Mouse (Mus musculus): ENCODE data around the gene Fcer2a. TPM values are rescaled to one million over a fixed set of nuclear protein-coding genes. Genes with fewer than 3 reads are reported as not detected.
A peak's percentile ranks its signal among the peaks of the same experiment; 100 is the strongest.

Fcer2a gene
- polyA plus RNA-seq, 1 experiment from 2014 or later, result 0.05 TPM

DNA sequence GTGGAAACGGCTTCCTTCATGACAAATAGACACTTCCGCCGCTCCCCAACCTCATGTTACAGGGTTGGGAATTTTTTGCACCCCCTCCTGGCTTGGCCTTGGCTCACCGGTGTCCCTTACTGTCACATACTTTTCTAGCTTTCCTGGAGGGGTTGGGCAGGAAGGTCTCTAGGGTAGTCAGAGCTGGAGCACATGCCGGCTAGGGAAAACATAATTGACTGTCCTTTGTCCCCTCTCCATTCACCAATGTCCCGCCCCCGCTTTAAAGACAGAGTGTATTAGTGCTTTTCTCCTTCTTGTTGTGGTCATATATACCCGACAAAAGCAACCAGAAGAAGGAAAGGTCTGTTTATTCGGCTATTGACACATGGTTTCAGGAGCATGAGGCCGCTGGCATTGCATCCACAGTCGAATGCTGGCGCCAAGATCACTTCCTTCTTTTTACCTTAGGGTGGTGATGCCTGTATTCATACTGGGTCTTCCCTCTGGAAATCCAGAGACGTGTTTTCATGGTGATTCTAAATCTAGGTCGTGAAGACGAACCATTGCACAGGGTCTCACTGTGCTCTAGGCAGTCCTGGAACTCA is 16.9 kb downstream of the Fcer2a start:
- WGBS (ENCODE audit: insufficient replicate concordance), result 1% methylated on average over 15 of the region's 15 CpGs
- Histone ChIP-seq H3K27me3 (no peaks in the 10 kb centered on the region), H3K4me1 (replicated peaks) (peaks cover 32% of the 10 kb centered on the region), H3K36me3 (replicated peaks) (peaks cover 21% of the 10 kb centered on the region), H3K9ac (peak overlapping the region; percentile 93), H3K4me2 (peak overlapping the region; percentile 82), H3K27ac (replicated peaks) (peak overlapping the region; percentile 86), H3K4me3 (replicated peaks) (peak overlapping the region; percentile 85), H3K9me3 (replicated peaks) (no peaks in the 10 kb centered on the region)
- ATAC-seq (ENCODE audit: insufficient read depth), result peak; percentile 20

DNA sequence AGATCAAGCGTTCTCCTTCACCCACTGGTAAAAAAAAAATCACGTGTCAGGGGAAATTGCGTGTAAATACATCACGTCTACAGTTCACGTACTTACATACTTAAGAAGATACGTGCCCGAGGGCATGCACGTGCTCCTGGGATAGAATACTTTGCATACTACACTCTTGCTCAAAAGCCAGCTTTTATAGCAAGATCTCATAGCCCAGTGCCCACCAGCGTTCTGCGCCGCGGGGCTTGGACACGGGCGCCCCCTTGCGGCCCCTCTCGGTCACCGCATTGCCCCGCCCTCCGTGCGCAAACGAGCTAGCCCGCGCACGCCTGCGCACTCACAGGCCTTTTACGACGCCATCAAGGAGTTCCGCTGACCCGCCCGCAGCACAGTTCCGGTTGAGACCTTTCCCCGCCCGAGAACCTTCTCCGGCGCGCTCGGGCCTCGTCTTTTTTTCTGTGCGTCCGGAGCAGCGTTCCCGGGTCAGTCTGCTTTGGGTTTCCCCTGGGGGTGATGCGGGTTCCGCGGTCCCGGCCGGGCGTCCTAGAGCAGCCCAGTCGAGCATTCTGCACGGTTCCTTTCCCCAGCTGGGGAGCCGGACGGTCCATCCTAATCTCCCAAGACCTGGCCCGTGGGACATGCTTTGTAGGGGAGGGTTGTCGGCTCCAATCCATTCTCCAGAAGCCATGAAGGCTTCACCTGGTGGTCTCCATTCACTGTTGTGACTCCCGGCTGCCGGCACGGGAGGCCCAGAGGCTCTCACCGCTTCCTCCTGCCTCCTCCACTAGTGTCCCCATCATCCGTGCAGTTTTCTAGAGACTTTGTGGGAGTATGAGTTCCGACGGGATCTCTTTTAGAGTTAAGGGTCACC is 17.6 kb downstream of the Fcer2a start, which contains the start of gene Trappc5:
TSS of gene Trappc5 (plus strand) at position 169 of the 862 bp plus-strand sequence.
- peaks cover 35% of the 10 kb centered on the region for H3K4me1 ChIP-seq (replicated peaks)
- ATAC-seq (ENCODE audit: insufficient read depth), result peak; percentile 92
- H3K9ac ChIP-seq, result peak within 1 kb of the TSS; percentile 93
- WGBS (ENCODE audit: insufficient replicate concordance), result 1% methylated on average over 61 of the region's 61 CpGs
- no peaks in the 10 kb centered on the region for H3K9me3 ChIP-seq (replicated peaks)
- H3K4me2 ChIP-seq, result peak within 1 kb of the TSS; percentile 82
- H3K27me3 ChIP-seq, result no peaks in the 10 kb centered on the region
- H3K36me3 ChIP-seq (replicated peaks), result peaks cover 21% of the 10 kb centered on the region
- H3K27ac ChIP-seq (replicated peaks), result peak within 1 kb of the TSS; percentile 86
- peak within 1 kb of the TSS; percentile 85 for H3K4me3 ChIP-seq (replicated peaks)

DNA sequence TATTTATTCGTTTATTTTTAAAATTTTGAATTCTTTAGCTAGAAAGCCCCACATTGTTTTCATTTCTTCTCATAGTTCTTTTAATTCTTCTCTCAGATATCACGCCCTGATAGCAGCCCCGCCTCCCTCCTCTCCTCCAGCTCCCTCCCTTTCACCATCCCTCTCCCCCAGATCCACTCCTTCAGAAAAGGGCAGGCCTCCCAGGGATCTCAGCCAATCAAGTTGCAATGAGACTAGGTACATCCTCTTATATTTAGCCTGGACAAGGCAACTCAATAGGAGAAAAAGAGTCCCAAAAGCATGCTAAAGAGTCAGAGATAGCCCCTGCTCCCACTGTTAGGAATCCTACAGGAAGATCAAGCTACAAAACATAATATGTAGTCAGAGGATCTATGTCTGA is 19.3 kb downstream of the Fcer2a start:
- WGBS (ENCODE audit: insufficient replicate concordance), result 46% methylated on average over 3 of the region's 3 CpGs
- ATAC-seq (ENCODE audit: insufficient read depth), result no peak

DNA sequence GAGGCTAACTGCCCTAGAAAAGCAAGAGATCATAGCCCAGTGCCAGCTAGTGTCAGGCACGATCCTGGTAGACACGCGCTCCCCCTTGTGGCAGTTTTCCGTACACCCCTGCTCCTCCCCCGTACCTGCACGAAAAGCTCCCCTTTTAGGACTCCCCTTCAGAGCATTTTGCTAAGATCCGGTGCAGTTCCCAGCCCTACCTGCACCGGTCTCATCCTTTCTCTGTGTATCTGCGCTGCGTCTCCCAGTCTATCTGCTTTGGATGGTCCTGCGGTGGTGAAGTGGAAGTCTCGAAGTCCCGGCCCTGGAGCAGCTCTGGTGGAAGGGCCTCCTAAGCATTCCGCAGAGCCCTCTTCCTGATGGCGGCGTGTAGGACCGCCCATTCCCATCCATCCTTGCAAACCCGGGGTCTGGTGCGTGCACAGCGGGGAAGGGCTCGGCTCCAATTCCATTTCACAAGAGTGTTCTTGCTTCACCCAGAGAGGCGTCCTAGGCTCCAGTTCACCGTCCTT is 21.9 kb downstream of the Fcer2a start, which contains the start of gene Fcor:
TSS of gene Fcor (minus strand) at position 383 of the 512 bp plus-strand sequence.
- H3K27ac ChIP-seq (replicated peaks), result no peak within 1 kb of the TSS
- H3K4me1 ChIP-seq (replicated peaks), result peaks cover 17% of the 10 kb centered on the region
- WGBS (ENCODE audit: insufficient replicate concordance), result under 1% methylated on average over 23 of the region's 23 CpGs
- peak within 1 kb of the TSS; percentile 63; the same call in 1 of the 2 replicates for H3K9ac ChIP-seq
- no peaks in the 10 kb centered on the region for H3K9me3 ChIP-seq (replicated peaks)
- H3K27me3 ChIP-seq, result no peaks in the 10 kb centered on the region
- no peaks in the 10 kb centered on the region for H3K36me3 ChIP-seq (replicated peaks)
- ATAC-seq (ENCODE audit: insufficient read depth), result peak; percentile 53
- H3K4me3 ChIP-seq (replicated peaks), result peak within 1 kb of the TSS; percentile 57
- H3K4me2 ChIP-seq, result peak within 1 kb of the TSS; percentile 73

More for the DNA sequence above, 19.3 kb downstream of the Fcer2a start:
- no peak overlapping the region for H3K4me3 ChIP-seq (replicated peaks)
- peaks cover 10% of the 10 kb centered on the region for H3K36me3 ChIP-seq (replicated peaks)
- H3K27ac ChIP-seq (replicated peaks), result no peak overlapping the region
- H3K27me3 ChIP-seq, result no peaks in the 10 kb centered on the region
- no peak overlapping the region for H3K9ac ChIP-seq
- no peak overlapping the region for H3K4me2 ChIP-seq
- no peaks in the 10 kb centered on the region for H3K9me3 ChIP-seq (replicated peaks)
- peaks cover 35% of the 10 kb centered on the region for H3K4me1 ChIP-seq (replicated peaks)

DNA sequence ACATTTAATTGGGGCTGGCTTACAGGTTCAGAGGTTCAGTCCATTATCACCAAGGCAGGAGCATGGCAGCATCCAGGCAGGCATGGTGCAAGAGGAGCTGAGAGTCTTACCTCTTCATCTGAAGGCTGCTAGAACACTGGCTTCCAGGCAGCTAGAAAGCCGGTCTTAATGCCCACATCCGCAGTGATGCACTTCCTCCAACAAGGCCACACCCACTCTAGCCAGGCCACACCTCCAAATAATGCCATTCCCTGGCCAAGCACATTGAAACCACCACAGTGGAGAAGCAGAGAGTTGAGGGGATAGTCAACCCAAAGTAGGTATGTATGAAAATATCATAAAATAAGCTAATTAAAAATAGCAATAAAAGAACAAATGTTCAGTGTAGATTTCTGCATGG is 23.6 kb downstream of the Fcer2a start:
- 35% methylated on average over 2 of the region's 2 CpGs for WGBS (ENCODE audit: insufficient replicate concordance)
- peaks cover 10% of the 10 kb centered on the region for H3K4me1 ChIP-seq (replicated peaks)
- no peak overlapping the region for H3K27ac ChIP-seq (replicated peaks)
- H3K27me3 ChIP-seq, result no peaks in the 10 kb centered on the region
- H3K9ac ChIP-seq, result no peak overlapping the region
- H3K4me3 ChIP-seq (replicated peaks), result no peak overlapping the region
- H3K4me2 ChIP-seq, result no peak overlapping the region; the same call in 1 of the 2 replicates
- H3K36me3 ChIP-seq (replicated peaks), result no peaks in the 10 kb centered on the region
- no peak for ATAC-seq (ENCODE audit: insufficient read depth)
- H3K9me3 ChIP-seq (replicated peaks), result no peaks in the 10 kb centered on the region

DNA sequence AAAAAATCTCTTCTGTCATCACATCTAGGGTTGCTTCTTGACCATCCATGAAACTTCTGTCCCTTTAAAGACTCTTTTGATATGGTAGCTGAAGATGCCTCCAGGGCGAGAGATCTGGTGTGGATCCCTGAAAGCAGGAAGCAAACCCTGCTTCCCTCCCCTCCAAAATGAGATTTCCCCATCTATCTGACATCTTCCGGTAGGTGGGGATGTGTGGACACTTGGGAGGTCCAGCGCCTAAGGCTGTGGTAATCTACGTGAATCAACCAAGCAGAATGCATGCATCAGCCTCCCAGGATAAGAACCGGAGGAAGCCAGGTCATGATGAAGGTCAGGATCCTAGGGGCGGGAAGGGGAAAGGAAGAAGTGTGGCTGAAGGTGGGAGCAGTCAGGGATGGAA is 28.5 kb downstream of the Fcer2a start, which contains the start of gene Mcemp1:
TSS of gene Mcemp1 (plus strand) at position 248 of the 400 bp plus-strand sequence.
- Histone ChIP-seq H3K36me3 (replicated peaks) (no peaks in the 10 kb centered on the region), H3K9me3 (replicated peaks) (no peaks in the 10 kb centered on the region), H3K27me3 (no peaks in the 10 kb centered on the region), H3K4me2 (no peak within 1 kb of the TSS), H3K4me1 (replicated peaks) (no peaks in the 10 kb centered on the region), H3K27ac (replicated peaks) (peak within 1 kb of the TSS; percentile 55), H3K9ac (no peak within 1 kb of the TSS), H3K4me3 (replicated peaks) (peak within 1 kb of the TSS; percentile 25; the same call in 1 of the 2 replicates)
- WGBS (ENCODE audit: insufficient replicate concordance), result 55% methylated on average over 6 of the region's 6 CpGs
- ATAC-seq (ENCODE audit: insufficient read depth), result no peak

DNA sequence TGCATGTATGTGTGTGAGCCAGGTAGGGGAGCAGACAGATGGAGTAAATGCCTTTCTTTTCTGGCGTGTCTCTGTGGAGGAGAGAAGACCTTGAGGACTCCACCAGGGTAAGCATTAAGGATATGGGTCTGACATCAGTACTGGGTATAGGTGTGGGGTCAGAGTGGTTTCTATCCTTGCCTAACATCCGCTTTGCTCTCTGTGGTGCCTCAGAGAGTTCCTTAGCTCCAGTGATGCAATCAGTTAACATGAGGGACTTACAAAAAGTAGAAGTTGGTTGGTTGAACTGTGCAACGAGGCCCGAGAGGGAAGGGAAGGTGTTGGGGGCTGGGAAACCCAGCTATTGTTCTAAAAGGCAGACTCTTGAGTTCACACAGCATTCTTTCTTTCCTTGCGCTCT is 29.6 kb downstream of the Fcer2a start:
- H3K36me3 ChIP-seq (replicated peaks), result no peaks in the 10 kb centered on the region
- peak overlapping the region; percentile 55 for H3K27ac ChIP-seq (replicated peaks)
- no peak overlapping the region for H3K9ac ChIP-seq
- peak; percentile 35; the same call in 1 of the 2 replicates for ATAC-seq (ENCODE audit: insufficient read depth)
- H3K27me3 ChIP-seq, result no peaks in the 10 kb centered on the region
- WGBS (ENCODE audit: insufficient replicate concordance), result 22% methylated on average over 5 of the region's 5 CpGs
- H3K4me1 ChIP-seq (replicated peaks), result no peaks in the 10 kb centered on the region
- H3K9me3 ChIP-seq (replicated peaks), result no peaks in the 10 kb centered on the region
- no peak overlapping the region for H3K4me3 ChIP-seq (replicated peaks)
- H3K4me2 ChIP-seq, result no peak overlapping the region

DNA sequence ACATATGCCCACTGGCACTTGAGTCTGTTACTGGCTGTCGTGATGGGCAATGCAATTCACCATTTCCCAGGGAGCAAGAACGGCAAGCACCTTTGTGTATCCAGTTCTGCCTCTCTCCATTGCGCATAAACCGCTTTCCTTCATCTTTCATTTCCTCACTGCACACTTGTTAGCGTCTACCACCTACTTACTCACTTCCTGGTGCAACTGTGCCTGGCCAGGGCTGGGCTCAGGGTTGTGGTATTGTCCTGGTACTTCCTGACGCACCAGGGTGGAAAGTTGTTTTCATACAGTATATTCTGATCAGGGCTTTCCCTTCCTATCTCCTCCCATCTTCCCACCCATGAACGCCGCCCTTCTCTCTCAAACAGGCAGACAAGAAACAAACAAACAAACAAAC is 33.1 kb downstream of the Fcer2a start:
- ATAC-seq (ENCODE audit: insufficient read depth), result no peak; the same call in 1 of the 2 replicates
- Histone ChIP-seq H3K4me2 (no peak overlapping the region), H3K4me3 (replicated peaks) (no peak overlapping the region), H3K9ac (no peak overlapping the region), H3K36me3 (replicated peaks) (no peaks in the 10 kb centered on the region), H3K27ac (replicated peaks) (no peak overlapping the region), H3K9me3 (replicated peaks) (no peaks in the 10 kb centered on the region), H3K27me3 (0 out of 2 replicates have a peak, but pooled peaks cover 4% of the 10 kb centered on the region), H3K4me1 (replicated peaks) (no peaks in the 10 kb centered on the region)
- 31% methylated on average over 8 of the region's 8 CpGs for WGBS (ENCODE audit: insufficient replicate concordance)

DNA sequence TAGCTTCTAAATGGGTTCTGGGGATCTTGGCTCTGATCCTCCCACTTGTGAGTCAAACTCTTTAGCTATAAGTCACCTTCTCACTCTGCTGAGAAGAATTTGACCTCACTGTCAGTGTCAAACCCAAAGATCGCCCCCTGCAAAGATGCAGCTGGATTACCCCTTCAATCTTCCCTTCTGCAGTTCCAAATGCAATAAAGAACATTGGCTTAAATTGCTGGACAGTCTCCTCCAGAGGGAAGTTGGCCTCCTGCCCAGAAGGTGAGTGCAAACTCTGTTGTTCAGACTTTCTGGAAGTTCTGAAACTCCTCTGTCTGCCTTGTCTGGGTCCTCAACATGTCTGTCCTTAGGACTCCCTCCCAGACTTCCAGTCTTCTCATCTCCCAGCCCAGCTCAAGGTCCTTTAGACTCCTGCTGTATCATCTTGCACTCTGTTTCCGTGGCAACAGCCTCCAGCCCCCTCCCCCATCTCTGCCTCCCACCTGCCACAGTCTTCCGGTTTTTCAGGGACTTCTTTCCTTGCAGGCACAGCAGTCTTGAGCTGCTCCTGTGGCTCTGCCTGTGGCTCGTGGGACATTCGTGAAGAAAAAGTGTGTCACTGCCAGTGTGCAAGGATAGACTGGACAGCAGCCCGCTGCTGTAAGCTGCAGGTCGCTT is 37.1 kb downstream of the Fcer2a start:
- WGBS (ENCODE audit: insufficient replicate concordance), result 20% methylated on average over 7 of the region's 7 CpGs
- H3K27ac ChIP-seq (replicated peaks), result no peak overlapping the region
- ATAC-seq (ENCODE audit: insufficient read depth), result no peak
- no peaks in the 10 kb centered on the region for H3K9me3 ChIP-seq (replicated peaks)
- H3K4me2 ChIP-seq, result no peak overlapping the region
- no peak overlapping the region for H3K4me3 ChIP-seq (replicated peaks)
- no peak overlapping the region for H3K9ac ChIP-seq
- H3K4me1 ChIP-seq (replicated peaks), result no peaks in the 10 kb centered on the region
- 0 out of 2 replicates have a peak, but pooled peaks cover 4% of the 10 kb centered on the region for H3K27me3 ChIP-seq
- no peaks in the 10 kb centered on the region for H3K36me3 ChIP-seq (replicated peaks)

DNA sequence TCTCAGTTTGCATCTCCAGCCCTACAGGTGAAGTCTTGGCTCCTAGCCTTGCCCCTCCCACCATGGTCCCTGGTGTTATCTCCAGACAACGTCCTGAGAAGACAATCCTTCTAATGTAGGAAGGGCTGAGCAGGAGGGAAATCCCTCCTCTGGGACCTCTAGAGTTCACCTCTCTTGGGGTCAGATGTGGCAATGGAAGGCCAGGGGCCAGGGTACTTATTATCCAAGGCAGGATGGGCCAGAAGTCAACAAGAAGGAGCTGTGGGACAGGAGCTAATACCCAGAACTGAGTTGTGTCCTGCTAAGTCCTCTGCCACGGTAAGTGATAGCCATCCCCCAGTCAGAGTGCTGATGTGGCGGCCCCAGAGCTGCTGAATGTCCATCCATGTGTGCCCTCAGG is 38.4 kb downstream of the Fcer2a start, which contains the start of gene Retn:
TSS of gene Retn (plus strand) at position 245 of the 400 bp plus-strand sequence.
- Histone ChIP-seq H3K4me2 (no peak within 1 kb of the TSS), H3K27me3 (0 out of 2 replicates have a peak, but pooled peaks cover 4% of the 10 kb centered on the region), H3K27ac (replicated peaks) (no peak within 1 kb of the TSS), H3K4me3 (replicated peaks) (no peak within 1 kb of the TSS), H3K9ac (no peak within 1 kb of the TSS), H3K4me1 (replicated peaks) (no peaks in the 10 kb centered on the region), H3K36me3 (replicated peaks) (no peaks in the 10 kb centered on the region), H3K9me3 (replicated peaks) (no peaks in the 10 kb centered on the region)
- no peak for ATAC-seq (ENCODE audit: insufficient read depth)
- WGBS (ENCODE audit: insufficient replicate concordance), result 53% methylated on average over 3 of the region's 3 CpGs

Data from liver, embryonic 15.5 days (tissue).